Mouse (Mus musculus) liver, embryonic 15.5 days (tissue): ENCODE measurements at regions not wholly inside any gene's neighbourhood (a gene's known extent, or its start where the extent isn't known, plus 50 kb on each side); places are given as distances from the start of the nearest gene placed in this dataset.

ENCODE experiments used
- ATAC-seq: fragments of 200-750 bp; cut with Nextera tagmentation; 2 replicates; pipeline ENCODE4 v1.8.0; 2017; ENCODE audit warnings: moderate number of reproducible peaks, mild to moderate bottlenecking, moderate library complexity; ENCODE audit not compliant: insufficient read depth
- H3K27ac ChIP-seq: fragments of 300-500 bp; sonication (generic); replicated peaks from 2 replicates; pipeline ENCODE4 v1.5.1; 2015; ENCODE audit warnings: mild to moderate bottlenecking, inconsistent platforms
- H3K27me3 ChIP-seq: fragments of 300-500 bp; sonication (generic); 2 replicates; pipeline ENCODE4 v1.6.1; 2015; ENCODE audit warnings: mild to moderate bottlenecking, inconsistent platforms
- H3K36me3 ChIP-seq: fragments of 300-500 bp; sonication (generic); replicated peaks from 2 replicates; pipeline ENCODE4 v1.6.1; 2015; ENCODE audit warnings: moderate library complexity, mild to moderate bottlenecking, inconsistent platforms
- H3K4me1 ChIP-seq: fragments of 300-500 bp; sonication (generic); replicated peaks from 2 replicates; pipeline ENCODE4 v1.6.1; 2015; ENCODE audit warnings: inconsistent platforms
- H3K4me2 ChIP-seq: fragments of 300-500 bp; sonication (generic); 2 replicates; pipeline ENCODE4 v1.6.1; 2015; ENCODE audit warnings: moderate library complexity, mild to moderate bottlenecking, inconsistent platforms
- H3K4me3 ChIP-seq: fragments of 300-500 bp; sonication (generic); replicated peaks from 2 replicates; pipeline ENCODE4 v1.5.1; 2015; ENCODE audit warnings: mild to moderate bottlenecking, inconsistent platforms
- H3K9ac ChIP-seq: fragments of 300-500 bp; sonication (generic); 2 replicates; pipeline ENCODE4 v1.6.1; 2015; ENCODE audit warnings: moderate library complexity, mild to moderate bottlenecking, inconsistent platforms
- H3K9me3 ChIP-seq: fragments of 300-500 bp; sonication (generic); replicated peaks from 2 replicates; pipeline ENCODE4 v1.6.1; 2016; ENCODE audit warnings: inconsistent platforms
- WGBS: fragments of 180-500 bp; shearing (Covaris S2); methylation state at CpG from one replicate; pipeline ENCODE4 v1.1.7; 2015; ENCODE audit warnings: mixed read lengths; ENCODE audit not compliant: insufficient replicate concordance; 5-methylcytosine and 5-hydroxymethylcytosine counted together

DNA sequence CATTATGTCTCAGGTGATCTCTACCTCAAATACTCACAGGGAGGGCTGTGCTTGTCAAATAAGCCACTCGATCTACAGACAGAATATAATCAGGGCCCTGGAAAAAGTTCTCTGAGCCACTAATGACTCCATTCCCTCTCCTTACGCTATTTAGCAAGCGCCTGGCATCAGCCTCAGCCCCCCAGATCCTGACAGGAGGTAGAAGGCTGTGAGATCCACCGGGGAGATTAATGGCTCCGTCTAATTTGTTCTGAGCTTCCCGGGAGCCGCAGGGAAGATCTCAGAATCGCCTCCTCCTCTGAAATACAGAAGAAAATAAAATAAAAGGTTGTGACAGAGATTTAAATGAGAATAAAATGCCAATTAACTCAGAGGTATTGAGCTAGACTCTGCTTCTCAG, 189.4 kb downstream of the Tle3 start:
- Histone ChIP-seq H3K4me1 (no peaks in the 10 kb centered on the region), H3K36me3 (no peaks in the 10 kb centered on the region), H3K4me2 (no peak overlapping the region), H3K9ac (no peak overlapping the region), H3K27me3 (no peaks in the 10 kb centered on the region; the same call in 1 of the 2 replicates), H3K9me3 (no peaks in the 10 kb centered on the region), H3K27ac (no peak overlapping the region), H3K4me3 (no peak overlapping the region)
- WGBS = 45% methylated on average over 8 of the region's 8 CpGs
- no peak for ATAC-seq

- no peaks in the 10 kb centered on the region; the same call in 1 of the 2 replicates for H3K27me3 ChIP-seq
- WGBS = 68% methylated on average over 10 of the region's 10 CpGs
- H3K4me2 ChIP-seq = no peak overlapping the region
- no peaks in the 10 kb centered on the region for H3K9me3 ChIP-seq
- no peak overlapping the region for H3K4me3 ChIP-seq
- no peak for ATAC-seq
- H3K36me3 ChIP-seq = no peaks in the 10 kb centered on the region
- no peak overlapping the region for H3K27ac ChIP-seq
- no peaks in the 10 kb centered on the region for H3K4me1 ChIP-seq
- H3K9ac ChIP-seq = no peak overlapping the region
Measured at GRCm38 (mm10) chr9:61558621-61559020, 186.5 kb downstream of the Tle3 start.

DNA sequence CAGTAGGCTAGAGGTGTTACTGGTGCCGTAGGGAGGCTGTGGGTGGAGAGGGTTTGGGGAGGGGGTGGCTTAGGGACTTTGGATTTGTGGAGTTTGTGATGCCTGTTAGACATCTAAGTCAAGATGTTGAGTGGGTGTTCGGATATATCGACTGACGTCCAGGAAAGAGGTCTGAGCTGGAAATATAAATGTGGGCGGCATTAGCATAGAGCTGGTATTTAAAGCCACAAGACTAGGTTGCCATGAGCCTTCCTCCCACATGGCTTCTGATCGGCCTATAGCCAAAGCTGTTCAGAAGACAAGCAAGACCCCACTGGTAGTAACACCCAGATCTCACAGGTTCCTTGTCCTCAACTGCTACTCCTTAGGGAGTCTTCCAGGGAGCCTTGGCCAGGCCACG, 184.9 kb downstream of the Tle3 start:
- H3K27ac ChIP-seq = no peak overlapping the region
- no peaks in the 10 kb centered on the region for H3K9me3 ChIP-seq
- H3K4me1 ChIP-seq = no peaks in the 10 kb centered on the region
- H3K9ac ChIP-seq = no peak overlapping the region
- H3K4me2 ChIP-seq = no peak overlapping the region
- no peaks in the 10 kb centered on the region for H3K36me3 ChIP-seq
- ATAC-seq = no peak
- no peaks in the 10 kb centered on the region for H3K27me3 ChIP-seq
- H3K4me3 ChIP-seq = no peak overlapping the region
- WGBS = 60% methylated on average over 7 of the region's 7 CpGs

GRCm38 (mm10) chr9:61555173-61555572, 183.0 kb downstream of the Tle3 start:
- Histone ChIP-seq H3K4me3 (no peak overlapping the region), H3K4me2 (no peak overlapping the region), H3K27ac (no peak overlapping the region), H3K9me3 (no peaks in the 10 kb centered on the region), H3K9ac (no peak overlapping the region), H3K4me1 (no peaks in the 10 kb centered on the region), H3K36me3 (no peaks in the 10 kb centered on the region), H3K27me3 (no peaks in the 10 kb centered on the region)
- 61% methylated on average over 8 of the region's 8 CpGs for WGBS
- ATAC-seq = no peak

GRCm38 (mm10) chr9:61554611-61555010, 182.4 kb downstream of the Tle3 start:
- no peak overlapping the region for H3K9ac ChIP-seq
- no peak overlapping the region for H3K27ac ChIP-seq
- no peak for ATAC-seq
- no peaks in the 10 kb centered on the region for H3K27me3 ChIP-seq
- no peak overlapping the region for H3K4me3 ChIP-seq
- WGBS = 61% methylated on average over 7 of the region's 7 CpGs
- H3K9me3 ChIP-seq = no peaks in the 10 kb centered on the region
- no peaks in the 10 kb centered on the region for H3K36me3 ChIP-seq
- no peak overlapping the region for H3K4me2 ChIP-seq
- H3K4me1 ChIP-seq = no peaks in the 10 kb centered on the region

DNA sequence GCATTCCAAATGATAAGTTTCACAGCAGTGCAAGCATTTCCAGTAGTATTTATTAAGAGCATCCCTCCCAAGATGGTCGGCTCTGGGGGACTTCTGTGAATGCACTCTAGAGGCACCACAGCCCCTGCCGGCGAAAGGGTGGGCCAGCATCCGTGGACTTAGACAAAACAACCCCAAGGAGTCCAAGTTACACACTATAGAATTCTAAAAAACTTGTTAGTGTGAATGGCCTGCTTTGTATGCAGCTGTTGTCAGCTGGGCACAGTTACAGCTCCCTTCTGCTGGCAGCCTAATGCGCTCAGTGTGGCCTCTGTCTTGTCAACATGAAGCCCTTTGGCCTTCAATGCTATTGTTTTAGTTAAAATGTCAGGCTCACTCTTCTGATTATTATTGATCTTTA, 181.5 kb downstream of the Tle3 start:
- WGBS = 78% methylated on average over 5 of the region's 5 CpGs
- ATAC-seq = no peak

GRCm38 (mm10) chr9:61551361-61551760, 179.2 kb downstream of the Tle3 start:
- no peaks in the 10 kb centered on the region for H3K27me3 ChIP-seq
- no peaks in the 10 kb centered on the region for H3K4me1 ChIP-seq
- no peak overlapping the region for H3K27ac ChIP-seq
- WGBS = 57% methylated on average over 9 of the region's 9 CpGs
- H3K4me2 ChIP-seq = no peak overlapping the region
- no peaks in the 10 kb centered on the region for H3K9me3 ChIP-seq
- H3K4me3 ChIP-seq = no peak overlapping the region
- no peak overlapping the region for H3K9ac ChIP-seq
- no peak for ATAC-seq
- H3K36me3 ChIP-seq = no peaks in the 10 kb centered on the region

More for the DNA sequence above, 181.5 kb downstream of the Tle3 start:
- Histone ChIP-seq H3K36me3 (no peaks in the 10 kb centered on the region), H3K4me2 (no peak overlapping the region), H3K4me1 (no peaks in the 10 kb centered on the region), H3K27ac (no peak overlapping the region), H3K27me3 (no peaks in the 10 kb centered on the region), H3K9me3 (no peaks in the 10 kb centered on the region), H3K9ac (no peak overlapping the region), H3K4me3 (no peak overlapping the region)

- no peaks in the 10 kb centered on the region for H3K4me1 ChIP-seq
- H3K36me3 ChIP-seq = no peaks in the 10 kb centered on the region
- no peak overlapping the region for H3K4me3 ChIP-seq
- no peaks in the 10 kb centered on the region for H3K9me3 ChIP-seq
- 66% methylated on average over 3 of the region's 3 CpGs for WGBS
- ATAC-seq = no peak
- no peaks in the 10 kb centered on the region for H3K27me3 ChIP-seq
- H3K4me2 ChIP-seq = no peak overlapping the region
- no peak overlapping the region for H3K27ac ChIP-seq
- H3K9ac ChIP-seq = no peak overlapping the region
Measured at GRCm38 (mm10) chr9:61550326-61550725, 178.2 kb downstream of the Tle3 start.

- no peak for ATAC-seq
- H3K9ac ChIP-seq = no peak overlapping the region
- H3K36me3 ChIP-seq = no peaks in the 10 kb centered on the region
- H3K27ac ChIP-seq = no peak overlapping the region
- H3K27me3 ChIP-seq = no peaks in the 10 kb centered on the region
- no peaks in the 10 kb centered on the region for H3K4me1 ChIP-seq
- 30% methylated on average over 5 of the region's 5 CpGs for WGBS
- no peaks in the 10 kb centered on the region for H3K9me3 ChIP-seq
- no peak overlapping the region for H3K4me2 ChIP-seq
- H3K4me3 ChIP-seq = no peak overlapping the region
Measured at GRCm38 (mm10) chr9:61549692-61550241, 177.6 kb downstream of the Tle3 start.

GRCm38 (mm10) chr9:61537316-61538189, 165.4 kb downstream of the Tle3 start:
- H3K4me3 ChIP-seq = no peak overlapping the region
- no peaks in the 10 kb centered on the region for H3K36me3 ChIP-seq
- no peak overlapping the region for H3K9ac ChIP-seq
- H3K27me3 ChIP-seq = no peaks in the 10 kb centered on the region
- H3K4me2 ChIP-seq = no peak overlapping the region
- WGBS = 22% methylated on average over 16 of the region's 22 CpGs
- no peaks in the 10 kb centered on the region for H3K9me3 ChIP-seq
- ATAC-seq = no peak
- H3K4me1 ChIP-seq = no peaks in the 10 kb centered on the region
- H3K27ac ChIP-seq = no peak overlapping the region

- no peak for ATAC-seq
- Histone ChIP-seq H3K4me3 (no peak overlapping the region), H3K36me3 (no peaks in the 10 kb centered on the region), H3K4me1 (no peaks in the 10 kb centered on the region), H3K9ac (no peak overlapping the region), H3K27me3 (no peaks in the 10 kb centered on the region), H3K9me3 (no peaks in the 10 kb centered on the region), H3K27ac (no peak overlapping the region), H3K4me2 (no peak overlapping the region)
- 59% methylated on average over 9 of the region's 9 CpGs for WGBS
Measured at GRCm38 (mm10) chr9:61533237-61533636, 161.1 kb downstream of the Tle3 start.
